Mouse (Mus musculus): ENCODE results near the gene Hnrnpa3.

DNA sequence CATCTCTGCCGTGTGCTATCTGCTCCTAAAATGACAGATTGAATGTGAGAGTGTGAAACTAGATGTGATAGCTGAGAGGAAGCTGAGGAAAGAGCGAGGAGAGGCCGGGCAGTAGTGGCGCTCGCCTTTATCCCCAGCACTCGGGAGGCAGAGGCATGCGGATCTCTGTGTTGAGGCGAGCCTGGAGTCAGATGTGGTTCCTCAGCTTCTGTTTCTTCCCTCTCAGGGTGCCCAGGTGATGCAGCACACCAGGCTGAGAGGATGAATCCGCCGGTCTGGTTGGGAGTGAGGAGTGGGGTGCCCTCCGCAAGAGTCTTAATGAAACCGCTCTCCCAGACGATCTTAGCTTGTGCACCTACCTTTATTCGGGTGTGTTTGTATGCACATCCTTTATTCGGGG, 49.1 kb upstream of the Hnrnpa3 start:
- TF ChIP-seq EP300 (IDR thresholded peaks at IDR 0.05; ENCODE audit: low read depth) (no peak), CTCF (IDR thresholded peaks at IDR 0.05; ENCODE audit: low read depth) (no peak)

All from heart, postnatal 0 days (tissue).